Mouse (Mus musculus): ENCODE data around the gene Hexim2.
A peak's percentile ranks its signal among the peaks of the same experiment; 100 is the strongest.

The Hexim2 gene

DNA sequence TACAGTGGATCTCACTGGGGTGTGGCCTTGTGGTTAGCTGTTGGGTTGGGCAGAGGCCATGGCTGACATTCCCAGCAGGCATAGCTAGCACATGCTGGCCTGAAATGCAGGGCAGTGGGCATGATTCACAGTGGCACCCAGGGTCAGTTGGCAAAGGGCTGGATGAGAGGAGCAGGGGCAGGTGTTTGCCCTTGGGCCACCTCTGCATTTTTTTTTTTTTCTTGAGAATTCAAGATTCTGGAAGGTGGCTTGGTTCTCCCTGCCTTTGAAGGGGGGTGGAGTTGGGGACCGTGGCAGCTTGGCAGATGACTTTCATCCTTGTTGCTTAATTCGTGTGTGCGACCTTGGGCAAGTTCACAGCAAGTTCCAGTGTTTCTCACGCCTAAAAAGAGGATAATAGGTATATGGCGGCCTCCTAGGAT lies 42.2 kb downstream of the Hexim2 start:
- peak in 1 of 2 experiments; percentile 54 for DNase-seq

DNA sequence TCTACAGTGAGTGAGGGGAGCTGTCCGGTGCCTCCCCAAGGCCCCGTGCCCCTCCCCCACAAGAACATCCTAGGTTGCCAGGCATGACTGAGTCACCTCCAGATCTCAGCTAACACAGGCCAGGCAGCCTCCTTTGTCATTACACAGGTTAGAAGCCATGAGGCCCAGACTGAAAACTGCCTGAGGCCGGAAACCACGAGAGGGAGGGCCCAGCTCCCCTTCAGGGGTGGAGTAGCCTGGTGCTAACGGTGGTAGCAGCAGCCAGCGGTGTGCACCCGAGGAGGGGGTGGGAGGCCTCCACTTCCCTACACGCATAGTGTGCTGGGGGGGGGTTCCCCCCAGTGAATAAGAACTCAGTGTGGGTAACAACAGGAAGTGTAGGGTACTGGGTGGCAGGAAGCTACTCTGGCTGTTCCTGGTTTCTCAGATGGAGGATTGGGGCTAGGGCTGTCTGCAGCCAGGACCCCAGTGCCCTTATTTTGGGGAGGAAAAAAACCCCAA lies 42.7 kb downstream of the Hexim2 start:
- DNase-seq, result peak; percentile 91 to 97

DNA sequence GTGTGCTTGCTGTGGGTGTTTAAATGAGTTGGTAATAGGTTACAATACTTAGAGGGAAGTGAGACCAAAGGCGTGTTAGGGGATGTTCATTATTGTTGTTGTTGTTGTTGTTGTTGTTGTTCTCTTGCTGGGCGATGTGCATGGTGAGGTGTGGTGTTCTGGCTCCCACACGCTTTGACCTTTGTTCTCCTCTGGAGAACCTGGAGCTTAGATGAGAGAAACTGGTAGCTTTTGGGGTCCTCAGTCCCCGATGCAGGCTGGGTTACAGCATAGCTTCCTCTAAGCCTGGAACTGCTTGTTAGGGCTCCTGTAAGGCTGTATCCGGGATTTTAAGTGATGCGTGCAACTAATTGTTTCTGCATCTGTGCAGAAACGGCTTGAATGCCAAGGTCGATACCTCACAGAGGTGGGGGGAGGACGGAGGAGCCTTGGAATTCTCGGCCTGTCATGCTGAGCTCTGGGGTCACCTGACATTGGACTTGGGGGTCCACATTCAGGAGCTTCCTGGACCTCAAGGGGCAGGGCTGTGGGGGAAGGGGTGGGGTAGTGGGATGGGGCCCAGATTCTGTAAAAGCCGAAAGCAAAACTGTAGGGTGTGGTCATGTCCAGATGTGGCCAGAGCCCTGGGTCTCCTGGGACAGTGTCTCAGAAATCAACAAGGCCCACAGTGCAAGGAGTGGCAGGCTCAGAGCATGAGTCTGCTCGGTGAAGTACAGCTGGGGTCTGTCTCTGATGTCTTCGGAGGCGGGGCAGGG lies 43.6 kb downstream of the Hexim2 start:
- peak in 1 of 2 experiments; percentile 31 for DNase-seq

DNA sequence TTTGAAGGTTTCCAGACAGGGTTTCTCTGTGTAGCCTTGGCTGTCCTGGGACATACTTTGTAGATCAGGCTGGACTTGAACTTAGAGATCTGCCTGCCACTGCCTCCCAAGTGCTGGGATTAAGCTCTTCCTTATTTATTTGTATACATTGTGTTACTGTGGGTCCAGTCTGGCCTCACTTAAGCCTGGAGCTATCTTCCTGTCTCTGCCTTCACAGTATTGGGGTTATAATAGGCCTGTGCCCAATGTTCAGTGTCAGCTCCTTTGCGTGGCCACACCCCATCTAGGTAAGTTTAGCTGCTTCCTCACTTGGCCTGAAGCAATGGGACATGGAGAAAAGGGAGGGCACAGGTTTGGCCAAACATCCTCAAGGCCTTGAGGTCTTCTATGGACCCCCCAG lies 44.3 kb downstream of the Hexim2 start:
- peak in 1 of 2 experiments; percentile 3 for DNase-seq

DNA sequence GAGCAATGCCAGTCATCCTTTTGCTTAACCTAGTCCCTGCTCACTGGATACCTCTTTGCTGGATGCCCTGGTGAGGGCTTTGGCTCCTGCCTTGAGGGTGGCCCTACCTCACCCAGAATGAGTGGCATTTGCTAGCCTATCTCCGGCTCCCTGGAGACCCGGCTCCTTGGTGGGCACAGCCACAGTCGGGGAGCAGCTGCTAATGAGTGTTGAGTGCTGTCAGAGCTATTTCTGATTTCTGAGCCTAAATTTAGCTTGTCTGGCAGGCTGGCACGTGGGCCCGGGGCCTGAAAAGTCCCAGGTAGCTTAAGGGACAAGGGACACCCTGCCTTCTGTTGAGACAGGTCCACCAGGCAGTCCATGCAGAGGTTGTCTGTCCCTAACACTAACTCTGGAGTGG lies 45.0 kb downstream of the Hexim2 start:
- peak in 1 of 2 experiments; percentile 6 for DNase-seq

DNA sequence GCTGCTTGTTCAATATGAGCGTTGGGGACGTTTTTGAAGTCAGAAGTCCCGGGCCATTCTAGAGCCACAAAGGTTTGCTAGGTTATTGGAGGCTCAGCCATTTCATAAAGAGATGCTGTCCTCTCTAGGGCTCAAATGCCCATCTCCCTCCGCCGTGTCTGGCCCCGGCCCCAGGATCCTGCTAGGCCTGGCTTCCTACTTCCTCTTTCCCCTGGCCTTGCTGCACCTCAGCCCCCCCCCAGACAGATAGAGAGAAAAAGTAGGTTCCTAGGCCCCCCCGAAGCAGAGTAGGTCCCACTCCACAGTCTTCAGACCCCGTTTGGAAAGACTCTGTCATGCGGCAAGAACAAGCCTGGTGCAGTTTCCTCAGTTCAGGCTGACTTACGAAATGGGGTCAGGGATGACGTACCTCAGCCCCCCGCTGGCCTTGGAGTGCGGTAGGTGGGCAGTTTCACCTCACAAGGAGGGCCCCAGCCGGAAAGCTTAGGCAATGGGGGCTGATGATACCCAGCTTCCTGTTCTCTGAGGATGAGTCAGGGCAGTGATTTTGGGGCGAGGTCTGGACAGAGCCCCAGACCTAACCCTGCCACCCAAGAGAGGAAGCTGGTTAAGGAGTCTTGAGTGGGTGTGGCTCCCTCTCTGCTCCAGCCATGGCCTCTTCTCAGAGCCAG lies 45.7 kb downstream of the Hexim2 start:
- peak in 1 of 2 experiments; percentile 22 for DNase-seq

DNA sequence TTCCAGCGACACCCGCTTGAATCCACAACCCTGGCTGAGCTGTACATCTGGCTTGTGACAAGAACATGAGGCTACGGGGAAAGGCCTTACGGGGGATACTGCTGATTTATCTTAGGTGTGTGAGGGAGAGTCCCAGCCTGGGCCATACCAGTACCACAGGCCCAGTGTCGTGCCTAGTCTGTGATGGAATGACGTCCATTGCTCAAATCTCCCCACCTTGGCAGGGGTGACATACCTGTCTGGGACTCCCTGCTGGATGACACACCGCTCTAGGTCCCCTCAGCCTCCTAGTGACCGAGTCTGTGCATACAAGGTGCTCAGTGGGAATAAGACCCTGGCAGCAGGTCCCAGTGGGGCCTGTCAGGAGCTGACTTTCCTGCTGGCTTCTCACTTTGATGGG lies 46.5 kb downstream of the Hexim2 start:
- peak in 1 of 2 experiments; percentile 10 for DNase-seq

DNA sequence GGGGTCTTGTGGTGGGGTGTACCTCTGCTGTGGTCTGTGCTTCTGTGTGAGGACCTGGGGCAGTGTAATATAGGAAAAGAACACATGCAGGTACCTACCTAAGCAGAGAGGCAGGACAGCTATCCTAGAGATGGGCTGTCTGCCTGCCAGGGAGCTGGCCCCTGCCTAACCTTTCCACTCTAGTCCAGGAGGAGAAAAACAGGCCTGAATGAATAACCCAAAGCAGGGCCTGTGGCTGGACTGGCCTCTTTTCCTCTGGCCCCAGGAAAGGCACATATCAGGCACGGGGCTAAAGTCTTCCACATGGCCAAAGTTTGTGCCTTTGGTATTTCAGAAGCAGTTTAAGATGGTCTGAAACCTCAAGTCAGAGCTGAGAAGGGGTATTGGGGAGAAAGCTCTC lies 48.2 kb downstream of the Hexim2 start:
- no peak for DNase-seq

DNA sequence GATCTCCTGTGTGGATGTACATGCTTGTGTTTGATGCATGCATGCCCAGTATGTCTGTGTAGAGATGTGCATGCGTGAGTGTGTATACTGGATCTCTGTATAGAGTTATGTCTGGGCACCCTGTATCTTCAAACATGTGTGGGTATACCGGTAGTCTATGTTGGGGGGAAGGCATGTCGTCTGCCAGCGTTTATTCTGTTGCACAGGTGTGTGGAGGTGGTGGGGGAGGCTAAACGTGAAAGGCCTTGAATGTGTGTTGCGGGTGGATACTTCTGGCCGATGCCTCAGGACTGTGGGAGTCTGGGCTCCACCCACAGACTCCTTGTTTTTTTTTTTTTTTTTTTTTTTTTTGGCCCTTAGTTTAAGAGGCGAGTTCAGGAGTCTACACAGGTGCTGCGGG lies 49.1 kb downstream of the Hexim2 start:
- no peak for DNase-seq

DNA sequence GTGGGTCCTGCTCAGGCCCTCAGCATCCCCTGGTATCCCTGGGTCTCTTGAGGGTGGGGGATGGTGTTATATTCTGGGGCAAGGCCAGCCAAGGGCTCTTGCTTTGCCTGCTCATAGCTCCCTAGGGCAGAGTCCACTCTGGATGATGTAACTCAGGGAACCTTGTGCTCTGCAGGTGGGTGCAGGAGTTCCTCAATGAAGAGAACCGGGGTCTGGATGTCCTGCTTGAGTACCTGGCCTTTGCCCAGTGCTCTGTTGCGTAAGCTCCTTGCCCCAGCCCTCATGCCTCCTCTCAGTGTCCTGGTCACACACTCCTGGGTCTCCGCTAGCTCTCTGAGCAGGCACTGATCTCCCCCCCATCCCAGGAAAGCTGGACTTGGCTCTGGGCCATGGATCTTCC lies 49.7 kb downstream of the Hexim2 start:
- DNase-seq, result peak in 1 of 2 experiments; percentile 5

DNA sequence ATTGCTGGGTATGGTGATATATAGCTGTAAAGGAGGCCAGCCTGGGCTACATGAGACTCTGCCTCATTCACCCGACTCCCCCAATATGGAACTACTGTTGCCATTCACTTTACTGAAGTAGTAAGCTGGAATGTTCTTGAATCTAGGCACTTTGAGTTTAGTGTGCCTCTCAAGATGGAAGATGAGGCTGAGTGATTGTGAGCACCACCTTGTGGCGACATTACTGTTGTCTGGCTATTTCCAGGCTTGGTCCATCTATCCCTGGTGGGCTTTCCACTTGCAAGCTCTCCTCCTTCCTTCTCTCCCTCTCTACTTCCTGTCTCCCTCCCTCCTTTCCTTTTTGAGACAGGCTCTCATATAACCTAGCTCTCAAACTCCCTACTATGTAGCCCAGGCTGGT lies 52.7 kb downstream of the Hexim2 start:
- peak; percentile 57 to 62 for DNase-seq

All from thymus, postnatal 36 days (tissue).